In the genomic region with DNA sequence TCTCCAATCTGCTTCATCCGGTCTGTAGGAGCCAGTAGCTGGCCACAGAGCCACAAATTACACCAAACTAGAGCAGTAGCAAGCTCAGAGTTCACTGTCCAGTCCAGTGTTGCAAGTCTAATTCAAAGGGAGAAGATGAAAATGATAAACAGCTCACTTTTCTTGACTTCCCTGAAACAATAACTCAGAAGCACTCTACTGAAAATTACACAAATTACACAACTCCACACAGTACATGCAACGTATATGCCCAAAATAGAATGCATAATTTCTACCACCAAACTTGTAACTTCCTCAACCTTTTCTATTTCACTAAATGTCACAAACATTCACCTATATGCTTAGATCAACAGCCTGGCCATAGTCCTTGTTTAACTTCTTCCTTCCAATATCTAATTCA, we compare ENCODE assay signal across 31 mouse cellular contexts. TPM values are rescaled to one million over a fixed set of nuclear protein-coding genes. Genes with fewer than 3 reads are reported as not detected.
DNase-seq lines count a peak whose midpoint lies in the region; ATAC-seq and TF ChIP-seq lines count a peak whose summit lies in the region.
"Had no signal": no experiment of that assay in that cellular context is flagged by ENCODE, and none has a peak within 500 bp of the region (broad histone marks: within the 10 kb centered on the region; RNA-seq: fewer than 3 reads in every experiment).

No protein-coding gene starts in this region.

- H3K4me2 ChIP-seq in hindbrain, embryonic 13.5 days: no peak overlapping the region
- H3K4me2 ChIP-seq: embryonic facial prominence, embryonic 12.5 days; forebrain, embryonic 13.5 days; forebrain, embryonic 15.5 days had no signal

- TF ChIP-seq EP300 in heart, adult 2 months (IDR thresholded peaks at IDR 0.05; ENCODE audit: insufficient read depth, low read depth, low read length): no peak

- TF ChIP-seq CTCF in bone marrow, adult 2 months (IDR thresholded peaks at IDR 0.05; ENCODE audit: control insufficient read depth, insufficient read depth, low read length): no peak
- no peak for TF ChIP-seq CTCF in heart, adult 2 months (IDR thresholded peaks at IDR 0.05)

- no peak overlapping the region for H3K4me3 ChIP-seq in bone marrow, adult 2 months (replicated peaks; ENCODE audit: control insufficient read depth, low read depth, low read length)
- no peak overlapping the region for H3K4me3 ChIP-seq in hindbrain, embryonic 13.5 days
- no peak overlapping the region for H3K4me3 ChIP-seq in heart, adult 2 months
- H3K4me3 ChIP-seq: embryonic facial prominence, embryonic 10.5 days; embryonic facial prominence, embryonic 12.5 days; forebrain, embryonic 13.5 days; forebrain, embryonic 15.5 days had no signal

- H3K9me3 ChIP-seq in hindbrain, embryonic 13.5 days: no peaks in the 10 kb centered on the region
- H3K9me3 ChIP-seq: embryonic facial prominence, embryonic 10.5 days; embryonic facial prominence, embryonic 12.5 days; forebrain, embryonic 13.5 days; forebrain, embryonic 15.5 days; G1E had no signal

- no peak overlapping the region for H3K9ac ChIP-seq in hindbrain, embryonic 13.5 days
- H3K9ac ChIP-seq in heart, adult 2 months (ENCODE audit: low read depth, low read length): no peak overlapping the region
- H3K9ac ChIP-seq: embryonic facial prominence, embryonic 12.5 days; forebrain, embryonic 13.5 days; forebrain, embryonic 15.5 days; forebrain, postnatal 0 days had no signal

- H3K27me3 ChIP-seq in hindbrain, embryonic 13.5 days: no peaks in the 10 kb centered on the region
- no peaks in the 10 kb centered on the region for H3K27me3 ChIP-seq in heart, adult 2 months (ENCODE audit: control insufficient read depth, insufficient read depth, low read length)
- H3K27me3 ChIP-seq: CH12.LX; embryonic facial prominence, embryonic 12.5 days; forebrain, embryonic 13.5 days; forebrain, embryonic 15.5 days; Patski had no signal

- H3K27ac ChIP-seq in bone marrow, adult 2 months (ENCODE audit: control insufficient read depth, insufficient read depth, low read depth, low read length, poor library complexity): peak overlapping the region; percentile 72
- H3K27ac ChIP-seq in hindbrain, embryonic 13.5 days: no peak overlapping the region
- no peak overlapping the region for H3K27ac ChIP-seq in heart, adult 2 months
- H3K27ac ChIP-seq: embryonic facial prominence, embryonic 10.5 days; embryonic facial prominence, embryonic 12.5 days; forebrain, embryonic 13.5 days; forebrain, embryonic 15.5 days had no signal

- 36% methylated on average over 2 of the region's 2 CpGs for WGBS in bone marrow, adult 2 months
- WGBS in hindbrain, embryonic 13.5 days: 96% methylated on average over 2 of the region's 2 CpGs
- WGBS in heart, adult 2 months: 86% methylated on average over 2 of the region's 2 CpGs

- intact Hi-C loops in heart, adult 2 months (cut with DNase I): no loop called here

- peaks cover 6% of the 10 kb centered on the region; the same call in 1 of the 2 replicates for H3K4me1 ChIP-seq in bone marrow, adult 2 months (ENCODE audit: control insufficient read depth, insufficient read depth, low read length)
- H3K4me1 ChIP-seq in hindbrain, embryonic 13.5 days (replicated peaks): 0 out of 2 replicates have a peak, but pooled peaks cover 4% of the 10 kb centered on the region
- H3K4me1 ChIP-seq in heart, adult 2 months (ENCODE audit: control insufficient read depth, insufficient read depth, low read length): no peaks in the 10 kb centered on the region
- H3K4me1 ChIP-seq: embryonic facial prominence, embryonic 12.5 days; forebrain, embryonic 13.5 days had no signal

- DNase-seq in 416B (ENCODE audit: low read depth): peak; percentile 24
- DNase-seq in heart, adult 2 months: no peak
- no peak for DNase-seq in heart, adult 11 months
- DNase-seq: adrenal gland, adult 8-10 months; adrenal gland, postnatal 14 days; adrenal gland, postnatal 36 days; B cell, adult 2 months; cerebellum, adult 11 months; cerebellum, adult 8-10 months; cerebellum, adult 9-11 months; cerebellum, postnatal 14 days; cerebellum, postnatal 36 days; forebrain, postnatal 0 days had no signal

- peak; percentile 75 for ATAC-seq in granulocyte monocyte progenitor cell, adult 5-6 weeks (replicated peaks; ENCODE audit: poor library complexity, severe bottlenecking)
- peak; percentile 59 for ATAC-seq in megakaryocyte progenitor cell, adult 5-6 weeks (replicated peaks; ENCODE audit: poor library complexity)
- no peak for ATAC-seq in hindbrain, embryonic 13.5 days (ENCODE audit: low FRiP score)
- ATAC-seq: activated CD4-positive, CD25-positive, alpha-beta regulatory T cell, adult 4 months; CD4-positive, CD25-positive, alpha-beta regulatory T cell, adult 4 months; forebrain, embryonic 13.5 days; forebrain, embryonic 15.5 days; forebrain, postnatal 0 days; Patski had no signal

- no peaks in the 10 kb centered on the region; the same call in 1 of the 2 replicates for H3K79me2 ChIP-seq in heart, adult 2 months (replicated peaks; ENCODE audit: control insufficient read depth, insufficient read depth, low read length)

- H3K36me3 ChIP-seq in hindbrain, embryonic 13.5 days: peaks cover 46% of the 10 kb centered on the region
- H3K36me3 ChIP-seq in heart, adult 2 months (ENCODE audit: control insufficient read depth, insufficient read depth, low read length): peaks cover 7% of the 10 kb centered on the region

- no peak for TF ChIP-seq POLR2A in bone marrow, adult 2 months (IDR thresholded peaks at IDR 0.05; ENCODE audit: borderline replicate concordance, control insufficient read depth, low read depth, low read length)
- TF ChIP-seq POLR2A in heart, adult 2 months (IDR thresholded peaks at IDR 0.05; ENCODE audit: insufficient read depth, low read depth, low read length): no peak

RNA-seq across cellular contexts. Expression of gene Fam160a2, which starts 9.6 kb away (rescaled TPM):
- polyA plus RNA-seq in bone marrow, adult 2 months (2011; ENCODE audit: insufficient read depth, insufficient read length, low replicate concordance, missing spikeins): 31.1 and 112 TPM in 2 replicates
- 42.9 and 44.3 TPM in 2 replicates for total RNA-seq in granulocyte monocyte progenitor cell, adult 5-6 weeks (2014; fragmentation: Nextera tagmentation)
- 9.0 and 23.2 TPM in 2 replicates for total RNA-seq in granulocyte monocyte progenitor cell, adult 5-6 weeks (2017)
- total RNA-seq in megakaryocyte progenitor cell, adult 5-6 weeks (2015): 32.4 and 33.3 TPM in 2 replicates
- 8.7 and 19.8 TPM in 2 replicates for total RNA-seq in megakaryocyte progenitor cell, adult 5-6 weeks (2017)
- polyA plus RNA-seq in hindbrain, embryonic 13.5 days (2015; fragmentation: Nextera tagmentation; extraction: Ambion mirVana): 41.5 and 43.7 TPM in 2 replicates
- 10 to 100 TPM; 16.0 to 16.3 TPM for total RNA-seq in heart, adult 2 months (2021)
- polyA plus RNA-seq in heart, adult 2 months (2012; rRNA removed): 25.4 and 48.2 TPM in 2 replicates

RNA-seq across cellular contexts. Expression of gene Cnga4, which starts 14.1 kb away (rescaled TPM):
- 0.60 TPM in 1 of 2 replicates, not detected in the other for polyA plus RNA-seq in bone marrow, adult 2 months (2011; ENCODE audit: insufficient read depth, insufficient read length, low replicate concordance, missing spikeins)
- not detected in 2 replicates for total RNA-seq in granulocyte monocyte progenitor cell, adult 5-6 weeks (2014; fragmentation: Nextera tagmentation)
- not detected in 2 replicates for total RNA-seq in granulocyte monocyte progenitor cell, adult 5-6 weeks (2017)
- total RNA-seq in megakaryocyte progenitor cell, adult 5-6 weeks (2015): 0.07 TPM in 1 of 2 replicates, not detected in the other
- not detected in 2 replicates for total RNA-seq in megakaryocyte progenitor cell, adult 5-6 weeks (2017)
- polyA plus RNA-seq in hindbrain, embryonic 13.5 days (2015; fragmentation: Nextera tagmentation; extraction: Ambion mirVana): 0.16 TPM in 1 of 2 replicates, not detected in the other
- not detected for total RNA-seq in heart, adult 2 months (2021)
- 0.09 and 0.14 TPM in 2 replicates for polyA plus RNA-seq in heart, adult 2 months (2012; rRNA removed)
- total RNA-seq: adrenal gland, adult 18-20 months; adrenal gland, adult 8-10 months; adrenal gland, postnatal 14 days; adrenal gland, postnatal 36 days; CH12.LX; G1E had no signal
- polyA plus RNA-seq: activated CD4-positive, CD25-positive, alpha-beta regulatory T cell, adult 4 months; CD4-positive, CD25-positive, alpha-beta regulatory T cell, adult 4 months; forebrain, embryonic 13.5 days; G1E; Patski had no signal

RNA-seq across cellular contexts. Expression of gene Gm5901, which starts 15.4 kb away (rescaled TPM):
- not detected in 2 replicates for polyA plus RNA-seq in bone marrow, adult 2 months (2011; ENCODE audit: insufficient read depth, insufficient read length, low replicate concordance, missing spikeins)
- not detected in 2 replicates for total RNA-seq in granulocyte monocyte progenitor cell, adult 5-6 weeks (2014; fragmentation: Nextera tagmentation)
- total RNA-seq in granulocyte monocyte progenitor cell, adult 5-6 weeks (2017): not detected in 2 replicates
- total RNA-seq in megakaryocyte progenitor cell, adult 5-6 weeks (2015): not detected in 2 replicates
- not detected in 2 replicates for total RNA-seq in megakaryocyte progenitor cell, adult 5-6 weeks (2017)
- not detected in 2 replicates for polyA plus RNA-seq in hindbrain, embryonic 13.5 days (2015; fragmentation: Nextera tagmentation; extraction: Ambion mirVana)
- total RNA-seq in heart, adult 2 months (2021): not detected
- polyA plus RNA-seq in heart, adult 2 months (2012; rRNA removed): 0.12 TPM in 1 of 2 replicates, not detected in the other
- total RNA-seq: adrenal gland, adult 18-20 months; adrenal gland, adult 8-10 months; adrenal gland, postnatal 14 days; adrenal gland, postnatal 36 days; forebrain, postnatal 0 days had no signal
- polyA plus RNA-seq: activated CD4-positive, CD25-positive, alpha-beta regulatory T cell, adult 4 months; brain, embryonic 14.5 days; CD4-positive, CD25-positive, alpha-beta regulatory T cell, adult 4 months; cortical plate, adult 2 months; embryonic facial prominence, embryonic 10.5 days; embryonic facial prominence, embryonic 12.5 days; embryonic facial prominence, embryonic 14.5 days; forebrain, embryonic 11.5 days; forebrain, embryonic 13.5 days; forebrain, embryonic 15.5 days; forebrain, postnatal 0 days; G1E; Patski had no signal

RNA-seq across cellular contexts. Expression of gene Olfr692, which starts 22.2 kb away (rescaled TPM):
- not detected in 2 replicates for polyA plus RNA-seq in bone marrow, adult 2 months (2011; ENCODE audit: insufficient read depth, insufficient read length, low replicate concordance, missing spikeins)
- total RNA-seq in granulocyte monocyte progenitor cell, adult 5-6 weeks (2014; fragmentation: Nextera tagmentation): not detected in 2 replicates
- not detected in 2 replicates for total RNA-seq in granulocyte monocyte progenitor cell, adult 5-6 weeks (2017)
- not detected in 2 replicates for total RNA-seq in megakaryocyte progenitor cell, adult 5-6 weeks (2015)
- total RNA-seq in megakaryocyte progenitor cell, adult 5-6 weeks (2017): not detected in 2 replicates
- not detected in 2 replicates for polyA plus RNA-seq in hindbrain, embryonic 13.5 days (2015; fragmentation: Nextera tagmentation; extraction: Ambion mirVana)
- not detected for total RNA-seq in heart, adult 2 months (2021)
- not detected in 2 replicates for polyA plus RNA-seq in heart, adult 2 months (2012; rRNA removed)
- total RNA-seq: adrenal gland, adult 18-20 months; adrenal gland, adult 8-10 months; adrenal gland, postnatal 14 days; adrenal gland, postnatal 36 days; CH12.LX; forebrain, postnatal 0 days; G1E had no signal
- polyA plus RNA-seq: activated CD4-positive, CD25-positive, alpha-beta regulatory T cell, adult 4 months; brain, embryonic 14.5 days; CD4-positive, CD25-positive, alpha-beta regulatory T cell, adult 4 months; cortical plate, adult 2 months; embryonic facial prominence, embryonic 10.5 days; embryonic facial prominence, embryonic 12.5 days; forebrain, embryonic 11.5 days; forebrain, embryonic 13.5 days; forebrain, embryonic 15.5 days; forebrain, postnatal 0 days; G1E; Patski had no signal

RNA-seq across cellular contexts. Expression of gene Cckbr, which starts 35.3 kb away (rescaled TPM):
- polyA plus RNA-seq in bone marrow, adult 2 months (2011; ENCODE audit: insufficient read depth, insufficient read length, low replicate concordance, missing spikeins): not detected in 2 replicates
- not detected in 2 replicates for total RNA-seq in granulocyte monocyte progenitor cell, adult 5-6 weeks (2014; fragmentation: Nextera tagmentation)
- total RNA-seq in granulocyte monocyte progenitor cell, adult 5-6 weeks (2017): not detected in 2 replicates
- not detected in 2 replicates for total RNA-seq in megakaryocyte progenitor cell, adult 5-6 weeks (2015)
- total RNA-seq in megakaryocyte progenitor cell, adult 5-6 weeks (2017): not detected in 2 replicates
- 2.0 and 2.3 TPM in 2 replicates for polyA plus RNA-seq in hindbrain, embryonic 13.5 days (2015; fragmentation: Nextera tagmentation; extraction: Ambion mirVana)
- total RNA-seq in heart, adult 2 months (2021): not detected
- not detected in 2 replicates for polyA plus RNA-seq in heart, adult 2 months (2012; rRNA removed)
- total RNA-seq: adrenal gland, adult 18-20 months; adrenal gland, postnatal 14 days; adrenal gland, postnatal 36 days; CH12.LX had no signal
- polyA plus RNA-seq: activated CD4-positive, CD25-positive, alpha-beta regulatory T cell, adult 4 months; CD4-positive, CD25-positive, alpha-beta regulatory T cell, adult 4 months; G1E; Patski had no signal
